In genomic region chr4:137135792-137136191, GRCm38 (mm10) we compare ENCODE assay signal across 14 mouse cellular contexts.
DNase-seq lines count a peak whose midpoint lies in the region; ATAC-seq and TF ChIP-seq lines count a peak whose summit lies in the region.
"Had no signal": no experiment of that assay in that cellular context is flagged by ENCODE, and none has a peak within 500 bp of the region (broad histone marks: within the 10 kb centered on the region; RNA-seq: fewer than 3 reads in every experiment).

No protein-coding gene starts in this region.

- intact Hi-C loops in left cerebral cortex, adult 2 months (cut with DNase I) = no loop called here

- no peaks in the 10 kb centered on the region for H3K36me3 ChIP-seq in heart, embryonic 12.5 days
- H3K36me3 ChIP-seq: embryonic facial prominence, embryonic 13.5 days; midbrain, embryonic 12.5 days had no signal

- H3K4me3 ChIP-seq in heart, embryonic 12.5 days = no peak overlapping the region
- H3K4me3 ChIP-seq in layer of hippocampus, adult 2 months = no peak overlapping the region
- H3K4me3 ChIP-seq in left cerebral cortex, adult 2 months = no peak overlapping the region
- H3K4me3 ChIP-seq: embryonic facial prominence, embryonic 13.5 days; midbrain, embryonic 12.5 days had no signal

- 68% methylated on average over 8 of the region's 8 CpGs for WGBS in heart, embryonic 12.5 days

- H3K9ac ChIP-seq in heart, embryonic 12.5 days = no peak overlapping the region
- H3K9ac ChIP-seq: embryonic facial prominence, embryonic 13.5 days; midbrain, embryonic 12.5 days had no signal

- H3K9me3 ChIP-seq in heart, embryonic 12.5 days (replicated peaks) = no peaks in the 10 kb centered on the region
- H3K9me3 ChIP-seq: embryonic facial prominence, embryonic 13.5 days; midbrain, embryonic 12.5 days had no signal

- peaks cover 22% of the 10 kb centered on the region; the same call in 1 of the 2 replicates for H3K4me1 ChIP-seq in heart, embryonic 12.5 days (replicated peaks)

- no peak overlapping the region for H3K27ac ChIP-seq in heart, embryonic 12.5 days (ENCODE audit: poor library complexity, severe bottlenecking)
- H3K27ac ChIP-seq in layer of hippocampus, adult 2 months = no peak overlapping the region
- no peak overlapping the region for H3K27ac ChIP-seq in left cerebral cortex, adult 2 months
- H3K27ac ChIP-seq: midbrain, embryonic 12.5 days had no signal

- ATAC-seq in heart, embryonic 12.5 days (ENCODE audit: insufficient number of reproducible peaks, low FRiP score) = no peak
- ATAC-seq: CD4-positive, CD25-positive, alpha-beta regulatory T cell, adult 4 months; hindbrain, embryonic 16.5 days had no signal

- H3K27me3 ChIP-seq in heart, embryonic 12.5 days (replicated peaks) = peaks cover 21% of the 10 kb centered on the region
- H3K27me3 ChIP-seq: embryonic facial prominence, embryonic 13.5 days; midbrain, embryonic 12.5 days had no signal

- no peak for TF ChIP-seq CTCF in layer of hippocampus, adult 2 months (conservative IDR thresholded peaks at IDR 0.05)
- TF ChIP-seq CTCF in left cerebral cortex, adult 2 months (IDR thresholded peaks at IDR 0.05) = no peak

- peak; percentile 36 for DNase-seq in heart, postnatal 4 days
- DNase-seq in testis, postnatal 10 days (ENCODE audit: low spot score) = peak; percentile 67
- no peak for DNase-seq in testis, postnatal 14 days (ENCODE audit: low spot score)
- peak; percentile 77 for DNase-seq in kidney, postnatal 14 days
- DNase-seq in spleen, adult 12 weeks (ENCODE audit: low spot score) = no peak
- DNase-seq in layer of hippocampus, adult 2 months (ENCODE audit: low spot score in 2 of 2) = no peak
- DNase-seq in left cerebral cortex, adult 2 months (ENCODE audit: extremely low spot score in 1 of 2, low spot score in 2 of 2) = no peak
- DNase-seq: liver had no signal

- H3K4me2 ChIP-seq in heart, embryonic 12.5 days = no peak overlapping the region
- H3K4me2 ChIP-seq: embryonic facial prominence, embryonic 13.5 days; heart, embryonic 11.5 days; midbrain, embryonic 12.5 days had no signal

Comparison
In these comparisons a context has a peak if more than half of its experiments do, and no peak if none do; other contexts are left out.
1. DNase-seq: peak in heart, postnatal 4 days (single experiment), testis, postnatal 10 days (single experiment) and kidney, postnatal 14 days (single experiment); none in testis, postnatal 14 days (single experiment), spleen, adult 12 weeks (single experiment), layer of hippocampus, adult 2 months (0 of 2) and left cerebral cortex, adult 2 months (0 of 2).